Mouse (Mus musculus): ENCODE data around the gene Zc3h12b. TPM values are rescaled to one million over a fixed set of nuclear protein-coding genes. Genes with fewer than 3 reads are reported as not detected.

Gene Zc3h12b
- polyA plus RNA-seq (2015; fragmentation: Nextera tagmentation; extraction: Ambion mirVana), result 4.3 TPM in 2 replicates

DNA sequence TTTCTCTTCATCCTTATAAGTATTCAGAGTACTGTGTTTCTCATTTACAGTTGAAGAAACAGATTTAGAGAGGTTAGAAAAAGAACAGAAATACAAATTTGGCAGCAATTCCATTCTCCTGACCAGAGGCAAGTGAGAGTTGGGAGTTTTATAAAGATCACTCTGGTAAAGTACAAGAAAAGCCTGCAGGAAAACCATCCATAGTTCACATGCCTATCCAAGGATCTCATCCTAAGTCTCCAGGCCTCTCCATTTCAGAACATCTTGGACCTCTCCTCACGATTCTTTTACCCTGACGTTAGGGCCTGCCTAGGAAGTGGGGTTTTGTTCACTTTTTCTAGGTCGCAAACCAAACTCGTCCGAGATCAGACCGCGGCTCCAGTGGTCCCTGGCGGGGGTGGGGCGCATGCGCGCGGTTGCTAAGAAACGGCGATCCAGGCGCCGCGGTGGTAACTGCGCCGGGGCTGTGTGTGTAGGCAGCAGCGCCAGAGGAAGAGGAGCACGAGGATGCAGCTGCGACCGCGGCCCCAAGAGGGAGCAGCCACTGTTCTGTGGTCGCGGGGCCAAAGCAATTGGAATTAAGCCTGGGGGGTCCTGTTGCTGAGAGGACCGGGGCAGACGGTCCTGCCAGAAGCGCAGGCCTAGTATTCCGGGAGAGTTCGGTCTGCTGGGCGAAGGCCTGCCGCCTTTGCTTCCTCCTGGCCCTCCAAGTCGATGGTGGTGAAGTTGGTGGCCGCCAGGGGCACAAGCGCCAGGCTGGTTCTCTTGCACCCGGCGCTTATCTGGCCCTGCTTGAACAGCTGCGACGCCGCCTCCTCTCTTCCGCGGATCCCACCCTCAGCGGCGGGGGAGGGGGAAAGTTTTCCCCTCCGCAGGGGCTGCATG lies at the start of gene Zc3h12b:
Gene Zc3h12b (plus strand): TSS at position 452 of the 885 bp plus-strand sequence.

DNA sequence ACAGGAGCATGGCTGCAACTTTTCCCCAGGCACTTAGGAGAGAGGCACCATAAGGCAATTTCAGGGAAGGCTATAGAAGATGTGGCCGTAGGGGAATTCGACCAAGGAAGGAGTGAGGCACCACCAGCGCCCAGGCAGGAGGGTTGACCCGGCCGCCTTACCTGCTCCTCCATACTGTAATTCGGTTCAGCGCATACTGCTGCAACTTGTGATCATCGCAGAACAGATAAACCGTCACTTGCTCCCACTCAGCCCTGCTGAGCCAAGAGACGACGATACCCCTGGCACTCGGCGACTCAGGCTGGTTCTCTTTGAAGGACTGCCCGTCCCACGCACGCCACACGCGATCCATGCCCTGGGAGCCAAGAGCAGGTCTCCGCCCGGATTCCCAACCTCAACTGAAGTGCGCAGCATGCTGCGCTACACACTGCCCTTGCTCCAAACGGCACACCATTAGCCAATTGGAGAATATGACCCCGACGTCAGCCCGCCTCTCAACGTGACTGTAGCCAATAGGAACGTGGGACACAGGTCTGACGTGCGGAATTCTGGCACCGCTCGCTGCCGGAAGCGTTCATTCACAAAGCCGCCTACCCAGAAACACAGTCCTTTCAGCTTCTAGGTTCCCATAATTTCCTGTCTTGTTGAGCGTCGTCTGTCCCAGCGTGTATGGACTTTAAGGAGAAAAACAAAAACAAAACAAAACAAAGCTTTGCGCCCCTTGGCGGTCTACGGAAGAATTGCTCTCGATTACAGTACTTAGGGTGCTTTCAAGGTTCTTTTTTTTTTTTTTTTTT lies 245.2 kb downstream of the Zc3h12b start, which contains the start of gene Las1l:
Gene Las1l (minus strand): TSS at position 466 of the 797 bp plus-strand sequence.

Other genes starting within 250 kb of the Zc3h12b start
- 0.28 TPM in 1 of 2 replicates, not detected in the other for gene Asb12, start 153.7 kb upstream of the Zc3h12b start, polyA plus RNA-seq (2015; fragmentation: Nextera tagmentation; extraction: Ambion mirVana)
- not detected in 2 replicates for gene Pfn5, start 153.6 kb upstream of the Zc3h12b start, polyA plus RNA-seq (2015; fragmentation: Nextera tagmentation; extraction: Ambion mirVana)
- gene Zc4h2, start 53.2 kb upstream of the Zc3h12b start, polyA plus RNA-seq (2015; fragmentation: Nextera tagmentation; extraction: Ambion mirVana), result 42.1 and 45.1 TPM in 2 replicates
- gene Las1l, start 245.3 kb downstream of the Zc3h12b start, polyA plus RNA-seq (2015; fragmentation: Nextera tagmentation; extraction: Ambion mirVana), result 68.8 and 82.2 TPM in 2 replicates

Data from neural tube, postnatal 0 days (tissue).